Mouse (Mus musculus) gastrocnemius, postnatal 10 days (tissue): ENCODE data around the gene Ccdc86. TPM values are rescaled to one million over a fixed set of nuclear protein-coding genes. Genes with fewer than 3 reads are reported as not detected.

Experiments used
- DNase-seq: peaks from one replicate; pipeline ENCODE4 v3.0.0; 2021; ENCODE audit warnings: mixed read lengths
- total RNA-seq, 2 experiments: library from RNA; stranded (reverse); gene quantifications; 2 replicates each; pipeline ENCODE4 v1.2.3; 2021

Gene Ccdc86
- total RNA-seq, 2 experiments from 2014 or later, result 26.9 to 27.3 TPM

- no peak for DNase-seq
These were observed 492 bp upstream of the Ccdc86 start for GRCm38 (mm10) chr19:10949558-10949957.

GRCm38 (mm10) chr19:10948416-10948815 is 650 bp downstream of the Ccdc86 start:
- no peak for DNase-seq

- DNase-seq, result no peak
These were observed 1.8 kb downstream of the Ccdc86 start for GRCm38 (mm10) chr19:10947219-10947618.

GRCm38 (mm10) chr19:10946506-10946905 is 2.6 kb downstream of the Ccdc86 start:
- DNase-seq, result no peak

GRCm38 (mm10) chr19:10943955-10944354 is 5.1 kb downstream of the Ccdc86 start:
- no peak for DNase-seq

GRCm38 (mm10) chr19:10940801-10941457 is 8.1 kb downstream of the Ccdc86 start:
- no peak for DNase-seq

- peak; percentile 57 for DNase-seq
These were observed 8.8 kb downstream of the Ccdc86 start for GRCm38 (mm10) chr19:10940097-10940800.

GRCm38 (mm10) chr19:10938771-10939170 is 10.3 kb downstream of the Ccdc86 start:
- no peak for DNase-seq

- DNase-seq, result no peak
These were observed 11.9 kb downstream of the Ccdc86 start, which contains the start of gene Ptgdr2 for GRCm38 (mm10) chr19:10937110-10937563. Gene Ptgdr2 (plus strand): TSS chr19:10937160.

GRCm38 (mm10) chr19:10936077-10936476 is 13.0 kb downstream of the Ccdc86 start:
- DNase-seq, result no peak

GRCm38 (mm10) chr19:10935029-10935428 is 14.0 kb downstream of the Ccdc86 start:
- no peak for DNase-seq

- no peak for DNase-seq
These were observed 18.4 kb downstream of the Ccdc86 start for GRCm38 (mm10) chr19:10930641-10931040.

- DNase-seq, result no peak
These were observed 22.4 kb downstream of the Ccdc86 start for GRCm38 (mm10) chr19:10926666-10927065.

GRCm38 (mm10) chr19:10926123-10926621 is 22.9 kb downstream of the Ccdc86 start:
- DNase-seq, result no peak

- DNase-seq, result no peak
These were observed 24.8 kb downstream of the Ccdc86 start for GRCm38 (mm10) chr19:10924220-10924619.

- DNase-seq, result no peak
These were observed 28.0 kb downstream of the Ccdc86 start for GRCm38 (mm10) chr19:10921058-10921457.

- DNase-seq, result no peak
These were observed 28.5 kb downstream of the Ccdc86 start, which contains the start of gene Zp1 for GRCm38 (mm10) chr19:10920532-10920931. Gene Zp1 (minus strand): TSS chr19:10920632.

- DNase-seq, result no peak
These were observed 30.6 kb downstream of the Ccdc86 start for GRCm38 (mm10) chr19:10918321-10918991.

- DNase-seq, result no peak
These were observed 32.6 kb downstream of the Ccdc86 start for GRCm38 (mm10) chr19:10916506-10916905.

GRCm38 (mm10) chr19:10914870-10915269 is 34.2 kb downstream of the Ccdc86 start:
- DNase-seq, result no peak

GRCm38 (mm10) chr19:10914291-10914690 is 34.8 kb downstream of the Ccdc86 start:
- DNase-seq, result no peak

GRCm38 (mm10) chr19:10909087-10909721 is 39.9 kb downstream of the Ccdc86 start:
- DNase-seq, result no peak
